Mouse (Mus musculus): ENCODE measurements around the gene Frat2. TPM values are rescaled to one million over a fixed set of nuclear protein-coding genes. Genes with fewer than 3 reads are reported as not detected.

Frat2 gene
- polyA plus RNA-seq, 1 experiment from 2014 or later: 12.0 TPM

GRCm38 (mm10) chr19:41841105-41841750 is 6.7 kb downstream of the Frat2 start:
- Histone ChIP-seq H3K27ac (peak overlapping the region; percentile 53), H3K36me3 (no peaks in the 10 kb centered on the region), H3K4me1 (peaks cover 80% of the 10 kb centered on the region), H3K9me3 (replicated peaks) (no peaks in the 10 kb centered on the region), H3K27me3 (replicated peaks) (no peaks in the 10 kb centered on the region), H3K4me3 (no peak overlapping the region), H3K9ac (no peak overlapping the region), H3K4me2 (no peak overlapping the region)
- 45% methylated on average over 7 of the region's 7 CpGs for WGBS (ENCODE audit: insufficient replicate concordance)
- no peak for ATAC-seq

- no peak for ATAC-seq
- peak overlapping the region; percentile 70 for H3K4me2 ChIP-seq
These were observed 8.2 kb downstream of the Frat2 start for GRCm38 (mm10) chr19:41839685-41840084.

DNA sequence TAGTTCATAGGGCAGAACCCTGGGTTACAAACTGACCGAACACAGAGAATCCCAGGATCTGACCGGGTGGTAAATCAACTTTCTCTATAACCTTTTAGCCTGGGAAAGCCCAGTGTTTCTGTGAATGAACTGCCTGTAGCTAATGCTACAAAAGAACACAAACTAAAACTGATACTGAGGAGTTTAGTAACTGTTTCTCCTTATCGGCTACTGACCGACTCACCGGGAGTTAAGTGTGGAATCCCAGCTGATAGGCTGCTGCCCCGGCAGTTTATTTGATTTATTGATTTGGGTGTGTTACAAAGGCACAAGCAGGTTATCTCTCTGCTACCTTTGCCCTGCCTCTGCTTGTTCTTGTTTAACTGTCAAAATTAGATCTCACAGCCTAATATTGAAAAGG is 9.1 kb downstream of the Frat2 start:
- peak overlapping the region; percentile 44 for H3K9ac ChIP-seq
- no peaks in the 10 kb centered on the region for H3K27me3 ChIP-seq (replicated peaks)
- WGBS (ENCODE audit: insufficient replicate concordance): 17% methylated on average over 6 of the region's 6 CpGs
- peak; percentile 2; the same call in 1 of the 2 replicates for ATAC-seq
- peak overlapping the region; percentile 94 for H3K27ac ChIP-seq
- peaks cover 86% of the 10 kb centered on the region for H3K4me1 ChIP-seq
- H3K4me2 ChIP-seq: peak overlapping the region; percentile 70
- peak overlapping the region; percentile 13; the same call in 1 of the 2 replicates for H3K4me3 ChIP-seq
- H3K36me3 ChIP-seq: no peaks in the 10 kb centered on the region
- H3K9me3 ChIP-seq (replicated peaks): no peaks in the 10 kb centered on the region

More at GRCm38 (mm10) chr19:41839685-41840084, 8.2 kb downstream of the Frat2 start:
- H3K27me3 ChIP-seq (replicated peaks): no peaks in the 10 kb centered on the region
- no peak overlapping the region for H3K4me3 ChIP-seq
- peak overlapping the region; percentile 94 for H3K27ac ChIP-seq
- no peak overlapping the region for H3K9ac ChIP-seq
- H3K36me3 ChIP-seq: no peaks in the 10 kb centered on the region
- H3K9me3 ChIP-seq (replicated peaks): no peaks in the 10 kb centered on the region
- H3K4me1 ChIP-seq: peaks cover 80% of the 10 kb centered on the region
- 79% methylated on average over 3 of the region's 3 CpGs for WGBS (ENCODE audit: insufficient replicate concordance)

DNA sequence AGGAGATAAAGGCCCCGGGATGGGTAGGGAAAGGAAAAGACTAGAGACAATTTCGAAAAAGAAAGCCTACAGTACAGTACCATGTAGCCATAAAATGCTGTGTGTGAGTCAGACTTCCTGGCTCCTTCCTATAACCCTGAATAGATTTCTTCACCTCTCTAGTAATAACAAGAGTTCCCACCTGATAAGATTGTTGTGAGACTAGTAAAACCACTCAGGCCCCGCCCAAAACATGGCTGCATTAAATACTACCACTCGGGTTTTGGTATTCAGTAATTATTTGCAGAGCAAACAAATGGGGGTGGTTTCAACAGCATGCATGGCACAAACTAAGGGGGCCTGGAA is 10.0 kb downstream of the Frat2 start:
- Histone ChIP-seq H3K9me3 (replicated peaks) (no peaks in the 10 kb centered on the region), H3K4me3 (peak overlapping the region; percentile 18; the same call in 1 of the 2 replicates), H3K4me2 (peak overlapping the region; percentile 70), H3K27ac (peak overlapping the region; percentile 94), H3K27me3 (replicated peaks) (no peaks in the 10 kb centered on the region), H3K36me3 (no peaks in the 10 kb centered on the region), H3K9ac (peak overlapping the region; percentile 44), H3K4me1 (peaks cover 91% of the 10 kb centered on the region)
- peak; percentile 19 for ATAC-seq
- WGBS (ENCODE audit: insufficient replicate concordance): 10% methylated on average over 4 of the region's 4 CpGs

- peak overlapping the region; percentile 18; the same call in 1 of the 2 replicates for H3K4me3 ChIP-seq
These were observed 10.6 kb downstream of the Frat2 start for GRCm38 (mm10) chr19:41837194-41837916.

DNA sequence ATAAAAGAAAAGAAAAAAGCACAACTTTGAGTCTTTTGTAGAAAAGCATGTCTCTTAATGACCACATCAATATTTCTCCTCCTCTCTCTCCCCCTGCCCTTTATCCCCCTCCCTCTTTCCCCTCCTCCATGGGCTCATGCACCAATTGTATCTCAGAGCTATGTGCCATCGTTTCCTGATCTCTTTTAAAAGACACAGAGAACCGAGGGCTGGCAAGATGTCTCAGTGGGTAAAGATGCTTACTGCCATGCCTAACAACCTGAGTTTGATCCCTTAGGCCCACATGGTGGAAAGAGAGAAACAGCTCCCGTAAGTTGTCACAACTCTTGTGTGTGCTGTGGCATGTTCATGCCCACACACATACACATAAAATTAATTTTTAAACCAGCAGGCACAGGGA is 11.2 kb downstream of the Frat2 start:
- H3K4me1 ChIP-seq: peaks cover 95% of the 10 kb centered on the region
- no peaks in the 10 kb centered on the region for H3K36me3 ChIP-seq
- peak overlapping the region; percentile 94 for H3K27ac ChIP-seq
- H3K9me3 ChIP-seq (replicated peaks): no peaks in the 10 kb centered on the region
- no peak for ATAC-seq
- H3K9ac ChIP-seq: peak overlapping the region; percentile 68
- no peaks in the 10 kb centered on the region for H3K27me3 ChIP-seq (replicated peaks)
- peak overlapping the region; percentile 39; the same call in 1 of the 2 replicates for H3K4me3 ChIP-seq
- WGBS (ENCODE audit: insufficient replicate concordance): 31% methylated on average over 3 of the region's 3 CpGs
- H3K4me2 ChIP-seq: peak overlapping the region; percentile 70

More at GRCm38 (mm10) chr19:41837194-41837916, 10.6 kb downstream of the Frat2 start:
- 16% methylated on average over 9 of the region's 9 CpGs for WGBS (ENCODE audit: insufficient replicate concordance)
- peak; percentile 59 for ATAC-seq
- Histone ChIP-seq H3K9ac (peak overlapping the region; percentile 68), H3K27ac (peak overlapping the region; percentile 94), H3K36me3 (no peaks in the 10 kb centered on the region), H3K9me3 (replicated peaks) (no peaks in the 10 kb centered on the region), H3K4me1 (peaks cover 93% of the 10 kb centered on the region), H3K27me3 (replicated peaks) (no peaks in the 10 kb centered on the region), H3K4me2 (peak overlapping the region; percentile 70)

DNA sequence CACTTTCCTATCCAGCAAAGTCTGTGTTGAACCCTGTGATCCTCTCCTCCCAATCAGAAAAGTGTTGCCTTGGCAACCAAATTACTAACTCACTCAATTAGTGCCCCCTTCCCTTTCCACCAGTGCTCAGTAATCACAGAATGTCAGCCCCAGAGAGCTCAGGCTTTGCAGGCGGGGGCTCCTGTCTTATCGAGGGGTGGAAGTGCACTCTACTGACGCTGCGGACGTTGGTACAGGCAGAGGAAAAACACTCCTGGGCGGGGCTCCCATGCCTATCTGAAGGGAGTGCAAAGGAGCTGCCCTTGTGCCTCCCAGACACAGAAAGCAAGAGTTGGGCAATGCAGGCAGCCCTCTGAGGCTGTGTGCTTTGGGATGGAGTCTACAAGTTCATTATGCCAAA is 12.1 kb downstream of the Frat2 start:
- Histone ChIP-seq H3K9ac (peak overlapping the region; percentile 68), H3K4me1 (peaks cover 92% of the 10 kb centered on the region)
- ATAC-seq: peak; percentile 91

GRCm38 (mm10) chr19:41835407-41835806 is 12.5 kb downstream of the Frat2 start:
- H3K9me3 ChIP-seq (replicated peaks): no peaks in the 10 kb centered on the region
- peak overlapping the region; percentile 39 for H3K4me3 ChIP-seq
- H3K27ac ChIP-seq: peak overlapping the region; percentile 94
- no peaks in the 10 kb centered on the region for H3K36me3 ChIP-seq
- 44% methylated on average over 6 of the region's 6 CpGs for WGBS (ENCODE audit: insufficient replicate concordance)
- peaks cover 95% of the 10 kb centered on the region for H3K4me1 ChIP-seq
- H3K9ac ChIP-seq: peak overlapping the region; percentile 68; the same call in 1 of the 2 replicates
- no peaks in the 10 kb centered on the region for H3K27me3 ChIP-seq (replicated peaks)
- no peak for ATAC-seq
- H3K4me2 ChIP-seq: peak overlapping the region; percentile 70

More for the DNA sequence above, 12.1 kb downstream of the Frat2 start:
- Histone ChIP-seq H3K27me3 (replicated peaks) (no peaks in the 10 kb centered on the region), H3K27ac (peak overlapping the region; percentile 94), H3K4me3 (peak overlapping the region; percentile 39), H3K4me2 (peak overlapping the region; percentile 70), H3K36me3 (no peaks in the 10 kb centered on the region), H3K9me3 (replicated peaks) (no peaks in the 10 kb centered on the region)
- WGBS (ENCODE audit: insufficient replicate concordance): under 1% methylated on average over 6 of the region's 6 CpGs

DNA sequence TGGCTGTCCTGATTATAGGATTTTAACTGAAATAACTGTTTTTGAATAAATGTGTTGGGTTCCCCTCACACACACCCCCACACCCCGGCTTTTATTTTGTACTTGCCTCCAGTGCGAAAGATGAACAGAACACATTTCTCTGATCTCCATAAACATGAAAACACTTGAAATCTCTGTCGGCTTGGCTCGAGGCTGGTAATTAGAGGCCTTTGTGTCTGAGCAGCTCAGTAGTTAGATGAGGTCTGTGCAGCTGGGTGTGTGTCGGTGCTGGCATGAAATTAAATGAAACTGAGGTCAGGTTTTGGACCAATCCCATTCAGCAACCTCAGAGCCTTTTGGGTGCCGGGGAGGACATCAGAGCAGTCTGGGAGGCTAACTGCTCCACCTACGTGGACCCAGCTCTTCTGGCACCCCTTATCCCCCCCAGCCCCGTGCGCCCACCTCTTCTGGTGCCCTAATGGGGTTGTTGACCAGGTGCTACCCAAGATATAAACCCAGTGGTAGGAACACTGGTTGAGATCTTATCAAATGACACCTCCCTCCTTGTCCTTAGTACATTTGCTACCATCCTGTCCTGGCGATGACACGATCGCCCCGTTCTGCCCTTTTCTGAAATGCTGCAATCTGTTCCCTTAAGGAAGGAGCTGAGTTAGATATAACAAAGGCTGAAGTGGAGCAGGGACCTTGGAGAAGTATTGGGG is 15.3 kb downstream of the Frat2 start:
- Histone ChIP-seq H3K27ac (peak overlapping the region; percentile 61), H3K9me3 (replicated peaks) (no peaks in the 10 kb centered on the region), H3K4me1 (peaks cover 85% of the 10 kb centered on the region)

GRCm38 (mm10) chr19:41831718-41832391 is 16.1 kb downstream of the Frat2 start:
- Histone ChIP-seq H3K4me1 (peaks cover 77% of the 10 kb centered on the region), H3K4me2 (peak overlapping the region; percentile 99), H3K9ac (peak overlapping the region; percentile 97), H3K36me3 (no peaks in the 10 kb centered on the region), H3K9me3 (replicated peaks) (no peaks in the 10 kb centered on the region), H3K4me3 (peak overlapping the region; percentile 94), H3K27ac (peak overlapping the region; percentile 50), H3K27me3 (replicated peaks) (no peaks in the 10 kb centered on the region)
- ATAC-seq: no peak
- WGBS (ENCODE audit: insufficient replicate concordance): 14% methylated on average over 14 of the region's 14 CpGs

More for the DNA sequence above, 15.3 kb downstream of the Frat2 start:
- H3K27me3 ChIP-seq (replicated peaks): no peaks in the 10 kb centered on the region
- peak overlapping the region; percentile 97 for H3K9ac ChIP-seq
- no peaks in the 10 kb centered on the region for H3K36me3 ChIP-seq
- H3K4me3 ChIP-seq: peak overlapping the region; percentile 94
- no peak for ATAC-seq
- peak overlapping the region; percentile 99 for H3K4me2 ChIP-seq
- 54% methylated on average over 13 of the region's 13 CpGs for WGBS (ENCODE audit: insufficient replicate concordance)

GRCm38 (mm10) chr19:41831101-41831570 is 16.8 kb downstream of the Frat2 start:
- Histone ChIP-seq H3K9me3 (replicated peaks) (no peaks in the 10 kb centered on the region), H3K4me2 (peak overlapping the region; percentile 99), H3K27ac (peak overlapping the region; percentile 94), H3K27me3 (replicated peaks) (no peaks in the 10 kb centered on the region), H3K36me3 (no peaks in the 10 kb centered on the region), H3K4me3 (peak overlapping the region; percentile 94), H3K9ac (peak overlapping the region; percentile 97), H3K4me1 (peaks cover 70% of the 10 kb centered on the region)
- WGBS (ENCODE audit: insufficient replicate concordance): under 1% methylated on average over 19 of the region's 19 CpGs
- no peak for ATAC-seq

All from liver, embryonic 12.5 days (tissue).